Mouse (Mus musculus) urinary bladder, adult 2 months (tissue): ENCODE results near the gene Slc35b4. TPM values are rescaled to one million over a fixed set of nuclear protein-coding genes. Genes with fewer than 3 reads are reported as not detected.

Source experiments
- DNase-seq: peaks from one replicate; pipeline ENCODE4 v3.0.0; 2022; ENCODE audit warnings: low spot score
- polyA plus RNA-seq: library from polyadenylated mRNA; depleted of rRNA; stranded (reverse); fragments of >200 nt; gene quantifications from 2 replicates; pipeline ENCODE4 v1.2.3, GENCODE M21; 2012; rRNA removed

Slc35b4 gene
- polyA plus RNA-seq, 1 experiment = 43.5 TPM

DNA sequence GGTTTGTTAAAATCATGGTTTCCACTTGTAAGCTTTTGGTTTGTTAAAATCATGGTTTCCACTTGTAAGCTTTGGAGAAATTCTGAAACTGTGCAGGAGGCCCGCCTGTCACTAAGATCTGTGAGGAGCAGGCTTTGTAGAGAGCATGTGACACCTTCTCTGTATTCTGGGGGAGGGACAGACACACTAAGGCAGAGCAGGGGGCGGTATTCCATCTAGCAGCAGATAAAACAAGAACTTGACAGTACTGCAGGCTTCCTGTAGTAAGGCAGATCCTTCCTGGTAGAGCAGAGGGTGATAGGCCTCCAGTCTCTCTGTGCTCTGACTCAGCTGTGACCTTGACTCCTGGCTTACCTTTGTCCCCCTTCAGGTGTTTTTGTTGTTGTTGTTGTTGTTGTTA lies 47.6 kb downstream of the Slc35b4 start:
- DNase-seq = no peak

DNA sequence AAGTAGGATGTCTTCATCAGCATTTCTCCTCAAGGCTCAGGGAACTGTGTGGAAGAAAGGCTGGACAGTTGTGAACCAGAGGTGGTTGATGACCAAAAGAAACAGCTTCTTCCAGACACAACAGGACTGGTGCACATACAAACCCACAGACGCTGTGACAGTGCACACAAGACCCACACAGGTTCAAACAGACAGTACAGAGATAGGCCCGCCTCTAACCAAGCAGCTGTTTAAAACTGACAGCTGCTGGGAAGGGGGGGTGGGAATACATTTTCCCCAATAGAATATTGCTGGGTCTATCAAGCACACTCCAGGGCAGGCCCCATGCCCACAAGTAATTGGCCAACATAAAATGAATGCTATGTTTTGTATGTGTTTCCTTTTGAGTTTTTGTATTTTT lies 52.5 kb downstream of the Slc35b4 start:
- no peak for DNase-seq

DNA sequence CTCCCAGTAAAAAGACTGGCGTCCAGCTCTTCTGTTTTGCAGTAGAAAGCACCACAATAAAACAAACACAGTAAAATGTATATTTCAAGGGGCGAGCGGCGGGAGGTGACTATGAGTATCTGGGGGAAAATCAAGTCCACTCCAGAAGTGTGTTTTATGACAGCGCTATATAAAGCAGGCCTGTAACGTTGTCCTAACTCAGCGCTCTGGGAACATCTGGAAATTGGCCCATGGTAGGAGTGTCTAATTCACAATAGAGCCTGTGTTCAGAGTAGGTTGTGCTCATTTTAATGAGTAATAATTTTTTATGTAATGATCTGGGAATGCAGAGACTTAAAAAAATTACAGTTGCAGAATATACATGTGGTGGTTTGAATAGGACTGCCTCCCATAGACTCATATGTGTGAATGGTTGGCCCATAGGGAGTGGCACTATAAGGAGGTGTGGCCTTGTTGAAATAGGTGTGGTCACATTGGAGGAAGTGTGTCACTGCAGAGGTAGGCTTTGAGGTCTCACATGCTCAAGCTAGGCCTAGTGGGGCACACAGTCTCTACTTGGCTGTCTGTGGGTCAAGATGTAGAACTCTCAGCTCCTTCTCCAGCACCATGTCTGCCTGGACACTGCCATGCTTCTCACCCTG lies 60.0 kb downstream of the Slc35b4 start:
- no peak for DNase-seq

- no peak for DNase-seq
These were observed 65.5 kb downstream of the Slc35b4 start for GRCm38 (mm10) chr6:34111406-34111805.

GRCm38 (mm10) chr6:34110571-34110970 lies 66.3 kb downstream of the Slc35b4 start:
- DNase-seq = no peak

Other genes starting within 250 kb of the Slc35b4 start
- 0.10 TPM in 2 replicates for gene Lrguk, start 147.7 kb downstream of the Slc35b4 start, polyA plus RNA-seq
- gene Akr1b3, start 140.4 kb upstream of the Slc35b4 start, polyA plus RNA-seq = 849 and 1,043 TPM in 2 replicates
- gene Akr1b8, start 177.0 kb upstream of the Slc35b4 start, polyA plus RNA-seq = 90.3 and 103 TPM in 2 replicates
- 82.4 and 86.2 TPM in 2 replicates for gene Akr1b10, start 207.1 kb upstream of the Slc35b4 start, polyA plus RNA-seq
- gene Akr1b7, start 235.2 kb upstream of the Slc35b4 start, polyA plus RNA-seq = 2.7 and 3.6 TPM in 2 replicates